Mouse (Mus musculus) cerebellum, adult 2 months (tissue): ENCODE measurements around the gene Samd13.

Experiments
- CTCF ChIP-seq: fragments of 200-500 bp; IDR thresholded peaks from 2 replicates; pipeline ENCODE4 v1.5.1; 2011; ENCODE audit warnings: low read depth, mild to moderate bottlenecking, control low read depth, low read length, moderate library complexity, borderline replicate concordance; ENCODE audit not compliant: insufficient read depth
- POLR2A ChIP-seq: fragments of 200-500 bp; IDR thresholded peaks from 2 replicates; pipeline ENCODE4 v1.6.1; 2011; ENCODE audit warnings: low read length, control low read depth, borderline replicate concordance; ENCODE audit not compliant: insufficient read depth

- TF ChIP-seq CTCF (no peak), POLR2A (no peak)
Observed at GRCm38 (mm10) chr3:146719696-146720095, 34.3 kb upstream of the Samd13 start.
